Mouse (Mus musculus) ovary, postnatal 36 days (tissue): ENCODE measurements around the gene Rgmb.

Experiments used
- DNase-seq: peaks from one replicate; pipeline ENCODE4 v3.0.0; 2022; ENCODE audit warnings: low spot score, mixed read lengths

Gene Rgmb

DNA sequence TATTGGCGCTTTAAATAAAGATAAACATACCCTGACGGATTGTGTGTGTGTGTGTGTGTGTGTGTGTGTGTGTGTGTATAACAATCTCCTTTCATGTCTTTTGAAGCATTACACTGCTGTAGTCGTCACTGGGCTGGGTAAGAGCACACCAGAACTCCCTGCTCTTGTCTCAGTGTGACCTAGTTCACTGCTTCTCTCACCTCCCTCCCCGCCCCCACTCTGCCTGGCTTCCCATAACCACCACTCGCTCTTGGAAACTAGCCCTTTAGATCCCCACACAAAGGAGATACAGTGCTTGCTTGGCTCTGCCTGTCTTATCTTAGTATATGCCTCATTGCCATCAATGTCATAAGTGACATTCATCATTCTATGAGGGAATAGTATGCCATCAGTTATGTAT, 54.5 kb downstream of the Rgmb start:
- no peak for DNase-seq

DNA sequence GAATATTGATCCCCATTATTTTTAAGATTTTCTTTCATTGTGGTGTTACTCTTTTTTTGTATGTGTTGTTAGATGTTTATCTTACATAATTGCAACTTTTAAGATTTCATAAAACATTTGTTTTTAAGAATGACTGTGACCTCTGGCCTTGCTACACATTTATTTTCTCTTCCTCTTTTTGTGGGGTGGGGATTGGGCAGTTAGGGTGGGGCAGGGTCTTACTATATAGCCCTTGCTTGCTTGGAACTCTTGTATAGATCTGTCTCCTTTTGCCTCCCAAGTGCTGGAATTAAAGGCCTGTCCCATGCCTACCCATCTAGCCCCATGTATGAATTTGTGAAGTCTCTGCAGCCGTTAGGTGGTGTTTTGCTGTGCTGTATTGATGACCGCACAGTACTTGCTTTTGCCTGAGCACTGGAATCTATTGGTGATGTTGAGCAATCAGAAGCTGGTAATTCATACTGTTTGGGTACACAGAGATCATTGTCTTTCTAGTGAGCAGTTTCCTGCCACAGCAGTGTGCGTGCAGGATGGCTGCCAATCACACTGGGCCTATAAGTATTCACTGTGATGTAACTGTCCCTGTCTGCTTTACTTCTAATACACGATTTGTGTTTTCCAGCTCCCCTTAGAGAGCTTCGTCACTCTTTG, 56.1 kb downstream of the Rgmb start:
- no peak for DNase-seq

DNA sequence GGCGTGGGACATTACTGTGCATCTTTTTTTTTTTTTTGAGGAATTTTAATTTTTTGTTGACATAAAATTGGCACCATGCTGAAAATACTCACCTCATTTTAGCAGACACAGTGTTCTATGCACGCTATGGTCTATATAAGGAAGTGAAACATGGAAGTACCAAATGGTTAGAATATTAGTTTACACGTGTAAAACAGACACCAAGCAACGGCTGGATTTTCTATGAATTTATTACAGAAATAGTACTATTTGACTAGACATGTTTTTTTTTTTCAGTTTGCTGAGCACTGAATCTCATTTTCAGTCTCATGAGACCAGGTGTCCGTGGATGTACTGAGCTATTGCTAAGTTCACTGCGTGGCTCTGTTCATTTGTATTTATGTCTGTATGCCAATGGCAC, 56.9 kb downstream of the Rgmb start:
- no peak for DNase-seq

DNA sequence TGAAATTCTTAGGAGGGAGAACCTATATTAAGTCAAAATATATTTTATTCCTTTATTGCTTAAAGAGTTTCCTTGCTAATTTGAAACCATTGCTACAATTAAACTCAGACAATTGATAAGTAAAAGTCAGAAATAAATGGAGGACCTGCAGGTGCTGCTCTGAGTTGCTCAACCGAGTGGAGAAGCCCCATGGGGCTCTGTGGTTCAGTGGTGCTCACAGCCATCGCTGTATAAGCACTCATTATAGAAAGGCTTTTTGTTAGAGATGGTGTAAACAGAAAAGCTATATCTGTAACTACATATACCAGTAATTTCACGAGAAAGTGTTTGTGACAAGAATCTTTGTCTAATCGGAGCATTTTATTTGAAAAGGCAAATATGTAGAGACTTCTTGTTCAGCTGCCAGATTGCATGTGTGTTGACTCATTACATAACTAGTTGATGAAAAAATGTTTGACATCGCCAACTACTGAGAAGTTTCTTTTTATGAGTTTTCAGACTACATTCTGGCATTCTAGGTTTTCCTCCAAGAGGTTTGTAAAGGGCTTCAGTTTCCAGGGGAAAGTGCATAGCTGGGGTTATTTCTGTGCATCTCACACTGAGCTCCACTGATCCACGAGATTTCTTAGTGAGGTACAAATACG, 61.6 kb downstream of the Rgmb start:
- no peak for DNase-seq

DNA sequence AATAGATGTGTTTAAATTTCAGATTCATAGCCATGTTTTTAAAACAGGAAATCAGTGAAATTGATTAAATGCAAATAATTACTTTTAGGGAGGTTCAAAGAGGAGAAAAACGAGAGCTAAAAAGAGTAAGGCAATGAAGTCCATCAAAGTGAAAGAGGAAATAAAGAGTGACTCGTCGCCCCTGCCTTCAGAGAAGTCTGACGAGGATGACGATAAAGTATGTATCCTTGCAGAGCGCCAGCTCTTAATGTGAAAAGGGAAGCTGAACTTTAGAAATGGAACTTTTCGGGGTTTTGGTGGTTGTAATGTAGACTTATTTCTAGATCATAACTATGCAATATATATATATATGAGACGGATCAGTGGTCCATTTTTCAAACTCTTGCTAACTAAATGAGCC, 69.6 kb downstream of the Rgmb start:
- DNase-seq, result no peak
